Mouse (Mus musculus): ENCODE results near the gene Rarres2. TPM values are rescaled to one million over a fixed set of nuclear protein-coding genes. Genes with fewer than 3 reads are reported as not detected.
"Not testable (repeated sequence)": the region's sequence is repeated elsewhere in the genome, so short reads cannot be mapped to it uniquely, and the experiment has no call there.

The Rarres2 gene
- total and polyA plus RNA-seq, 3 experiments = 0.72 TPM; not detected in 2

DNA sequence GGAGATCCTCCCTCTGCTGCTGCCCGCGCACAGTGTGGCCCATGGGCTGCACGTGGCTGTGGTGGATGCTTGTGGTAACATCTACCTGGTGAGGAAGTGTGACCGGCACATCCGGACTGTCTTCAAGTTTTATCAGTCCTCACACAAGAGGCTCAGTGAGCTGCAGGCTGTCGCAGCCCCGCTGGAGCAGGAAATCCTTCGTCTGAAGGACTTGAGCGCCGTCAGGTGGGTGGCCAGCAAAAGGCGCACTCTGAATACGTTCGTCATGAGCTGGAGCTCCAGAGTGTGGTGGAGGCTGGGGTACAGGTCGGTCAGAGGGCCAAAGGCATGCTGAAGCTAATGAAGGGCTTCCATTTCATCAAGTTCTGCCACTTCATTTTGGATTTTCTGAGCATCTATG is 43.3 kb downstream of the Rarres2 start:
- in situ Hi-C loops (cut with MboI; ENCODE audit: low pct_ligation_motif_present, low pct_unique_long_range_greater_than_20kb, low sequenced_read_pairs) = loop anchor here (25.0 kb wide), 1 partner anchor 342 kb away; no protein-coding TSS in a partner anchor
- Histone ChIP-seq H3K79me2 (replicated peaks; ENCODE audit: control insufficient read depth, extremely low read depth, insufficient read depth, poor library complexity, severe bottlenecking) (no peaks in the 10 kb centered on the region), H3K9me3 (replicated peaks; ENCODE audit: low read length) (no peaks in the 10 kb centered on the region), H3K27ac (ENCODE audit: insufficient read depth, low read depth) (no peak overlapping the region), H3K9ac (ENCODE audit: insufficient read depth, low read depth) (no peak overlapping the region), H3K4me1 (ENCODE audit: control insufficient read depth in 1 of 2, insufficient read depth in 2 of 2) (no peaks in the 10 kb centered on the region), H3K36me3 (replicated peaks in 1 of 2; ENCODE audit: control insufficient read depth in 1 of 2, insufficient read depth in 1 of 2, low read length in 1 of 2) (peaks cover 19 to 90% of the 10 kb centered on the region in 2 experiments), H3K27me3 (replicated peaks) (no peaks in the 10 kb centered on the region), H3K4me3 (replicated peaks in 1 of 3; ENCODE audit: low read depth in 2 of 3, low read length in 2 of 3, poor library complexity in 1 of 3) (no peak overlapping the region), H3K4me2 (ENCODE audit: insufficient read depth, low read depth, poor library complexity, severe bottlenecking) (no peak overlapping the region)
- TF ChIP-seq RAD21 (IDR thresholded peaks at IDR 0.05; ENCODE audit: low read depth, low read length) (peak; percentile 21), USF1 (IDR thresholded peaks at IDR 0.05; ENCODE audit: low read depth, low read length) (no peak), CTCF (conservative IDR thresholded peaks at IDR 0.05 in 1 of 2, IDR thresholded peaks at IDR 0.05 in 1 of 2; ENCODE audit: low read depth in 2 of 2, low read length in 2 of 2) (peak in 1 of 2 experiments; percentile 14; a peak in 1 of 4 replicates)
- no peak for DNase-seq (ENCODE audit: extremely low read depth)
- dilution Hi-C loops (cut with MboI; ENCODE audit: extremely low pct_ligation_motif_present, extremely low pct_unique_long_range_greater_than_20kb, low sequenced_read_pairs) = no loop called here

DNA sequence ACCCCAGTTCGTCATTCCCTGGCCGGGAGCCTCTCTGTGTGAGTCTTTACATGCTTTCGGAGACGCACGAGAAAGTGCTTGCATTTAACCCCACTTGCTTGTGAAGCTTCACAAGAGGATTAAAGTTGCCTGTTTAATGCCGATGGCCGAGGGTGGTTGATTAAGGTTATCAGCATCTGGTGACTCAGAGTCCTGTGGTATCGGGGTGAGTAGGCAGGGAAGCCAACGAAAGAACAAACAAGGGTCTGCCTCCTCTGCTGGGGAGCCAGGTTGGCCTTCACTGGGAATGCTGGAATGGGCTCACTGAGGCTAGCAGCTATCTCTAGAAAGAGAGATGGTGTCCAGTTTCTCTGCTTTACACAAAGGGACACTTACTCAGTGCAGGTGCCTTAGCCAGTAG is 44.7 kb downstream of the Rarres2 start:
- Histone ChIP-seq H3K27ac (ENCODE audit: insufficient read depth, low read depth) (no peak overlapping the region), H3K9ac (ENCODE audit: insufficient read depth, low read depth) (no peak overlapping the region), H3K79me2 (replicated peaks; ENCODE audit: control insufficient read depth, extremely low read depth, insufficient read depth, poor library complexity, severe bottlenecking) (no peaks in the 10 kb centered on the region), H3K4me2 (ENCODE audit: insufficient read depth, low read depth, poor library complexity, severe bottlenecking) (no peak overlapping the region), H3K27me3 (replicated peaks) (no peaks in the 10 kb centered on the region), H3K4me1 (ENCODE audit: control insufficient read depth in 1 of 2, insufficient read depth in 2 of 2) (no peaks in the 10 kb centered on the region), H3K9me3 (replicated peaks; ENCODE audit: low read length) (no peaks in the 10 kb centered on the region), H3K4me3 (replicated peaks in 1 of 3; ENCODE audit: low read depth in 2 of 3, low read length in 2 of 3, poor library complexity in 1 of 3) (no peak overlapping the region), H3K36me3 (replicated peaks in 1 of 2; ENCODE audit: control insufficient read depth in 1 of 2, insufficient read depth in 1 of 2, low read length in 1 of 2) (peaks cover 19 to 77% of the 10 kb centered on the region in 2 experiments)
- no peak for TF ChIP-seq ZKSCAN1 (IDR thresholded peaks at IDR 0.05; ENCODE audit: borderline replicate concordance, low read depth, low read length)
- TF ChIP-seq CHD2 (IDR thresholded peaks at IDR 0.05; ENCODE audit: low read length) = no peak
- no peak for TF ChIP-seq E2F4 (IDR thresholded peaks at IDR 0.05; ENCODE audit: insufficient replicate concordance, low read depth, low read length)
- no peak for TF ChIP-seq PAX5 (IDR thresholded peaks at IDR 0.05; ENCODE audit: low read length)
- TF ChIP-seq TBP (conservative IDR thresholded peaks at IDR 0.05; ENCODE audit: low read depth, low read length) = no peak
- no peak for TF ChIP-seq USF2 (conservative IDR thresholded peaks at IDR 0.05; ENCODE audit: low read depth, low read length)
- no peak for TF ChIP-seq KAT2A (IDR thresholded peaks at IDR 0.05; ENCODE audit: insufficient replicate concordance, low read length)
- TF ChIP-seq UBTF (IDR thresholded peaks at IDR 0.05; ENCODE audit: low read depth, low read length) = no peak
- TF ChIP-seq USF1 (IDR thresholded peaks at IDR 0.05; ENCODE audit: low read depth, low read length) = no peak
- TF ChIP-seq MAX (IDR thresholded peaks at IDR 0.05; ENCODE audit: low read length) = no peak
- no peak for TF ChIP-seq RAD21 (IDR thresholded peaks at IDR 0.05; ENCODE audit: low read depth, low read length)
- no peak for TF ChIP-seq MXI1 (IDR thresholded peaks at IDR 0.05; ENCODE audit: low read depth, low read length)
- no peak for TF ChIP-seq NRF1 (IDR thresholded peaks at IDR 0.05; ENCODE audit: low read depth, low read length)
- no peak for TF ChIP-seq HCFC1 (IDR thresholded peaks at IDR 0.05; ENCODE audit: low read depth, low read length)
- TF ChIP-seq NELFE (IDR thresholded peaks at IDR 0.05; ENCODE audit: low read depth, low read length) = no peak
- no peak for TF ChIP-seq ELF1 (IDR thresholded peaks at IDR 0.05; ENCODE audit: low read depth, low read length)
- TF ChIP-seq RCOR1 (conservative IDR thresholded peaks at IDR 0.05; ENCODE audit: low read depth, low read length) = no peak
- TF ChIP-seq EP300 (IDR thresholded peaks at IDR 0.05; ENCODE audit: low read length) = no peak
- no peak for TF ChIP-seq MAFK (IDR thresholded peaks at IDR 0.05; ENCODE audit: insufficient replicate concordance, low read length)
- no peak for TF ChIP-seq ZNF384 (IDR thresholded peaks at IDR 0.05; ENCODE audit: low read depth, low read length)
- no peak for DNase-seq (ENCODE audit: extremely low read depth)
- dilution Hi-C loops (cut with MboI; ENCODE audit: extremely low pct_ligation_motif_present, extremely low pct_unique_long_range_greater_than_20kb, low sequenced_read_pairs) (no loop called here), in situ Hi-C loops (cut with MboI; ENCODE audit: low pct_ligation_motif_present, low pct_unique_long_range_greater_than_20kb, low sequenced_read_pairs) (loop anchor here (25.0 kb wide), 1 partner anchor 341 kb away; no protein-coding TSS in a partner anchor)

DNA sequence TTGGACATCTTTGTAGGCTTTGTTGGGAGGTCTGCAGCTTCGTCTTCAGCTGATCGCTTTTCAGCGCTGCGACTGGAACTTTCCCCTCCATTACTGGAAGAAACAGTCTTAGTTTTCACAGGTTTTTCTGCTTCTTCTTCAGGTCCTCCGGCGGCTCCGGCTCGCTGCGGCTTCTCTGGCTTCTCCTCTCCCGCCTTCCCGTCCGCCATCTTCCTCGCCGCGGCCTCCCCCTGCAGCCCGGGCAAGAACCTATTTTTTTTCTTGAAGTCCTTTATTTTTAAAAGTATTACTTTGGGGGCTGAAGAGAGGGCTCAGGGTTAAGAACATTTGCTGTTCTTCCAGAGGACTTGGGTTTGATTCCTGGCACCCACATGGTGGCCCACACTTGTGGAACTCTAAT is 47.7 kb downstream of the Rarres2 start:
- H3K27me3 ChIP-seq (replicated peaks); dilution Hi-C loops (cut with MboI; ENCODE audit: extremely low pct_ligation_motif_present, extremely low pct_unique_long_range_greater_than_20kb, low sequenced_read_pairs); H3K4me3 ChIP-seq (replicated peaks in 1 of 3; ENCODE audit: low read depth in 2 of 3, low read length in 2 of 3, poor library complexity in 1 of 3); H3K79me2 ChIP-seq (replicated peaks; ENCODE audit: control insufficient read depth, extremely low read depth, insufficient read depth, poor library complexity, severe bottlenecking); H3K4me1 ChIP-seq (ENCODE audit: control insufficient read depth in 1 of 2, insufficient read depth in 2 of 2); H3K9ac ChIP-seq (ENCODE audit: insufficient read depth, low read depth); H3K4me2 ChIP-seq (ENCODE audit: insufficient read depth, low read depth, poor library complexity, severe bottlenecking); H3K9me3 ChIP-seq (replicated peaks; ENCODE audit: low read length); DNase-seq (ENCODE audit: extremely low read depth); H3K27ac ChIP-seq (ENCODE audit: insufficient read depth, low read depth): not testable (repeated sequence)
- H3K36me3 ChIP-seq (replicated peaks in 1 of 2; ENCODE audit: control insufficient read depth in 1 of 2, insufficient read depth in 1 of 2, low read length in 1 of 2) = peaks cover 15 to 62% of the 10 kb centered on the region in 2 experiments
- in situ Hi-C loops (cut with MboI; ENCODE audit: low pct_ligation_motif_present, low pct_unique_long_range_greater_than_20kb, low sequenced_read_pairs) = loop anchor here (25.0 kb wide), 1 partner anchor 338 kb away; no protein-coding TSS in a partner anchor

Measured in CH12.LX (cell line).